Mouse (Mus musculus): ENCODE data around the gene Col19a1.

GRCm38 (mm10) chr1:24547574-24547973 is 39.7 kb downstream of the Col19a1 start:
- TF ChIP-seq CTCF (IDR thresholded peaks at IDR 0.05; ENCODE audit: borderline replicate concordance, insufficient read depth, low read depth, low read length) (no peak), POLR2A (IDR thresholded peaks at IDR 0.05; ENCODE audit: borderline replicate concordance, insufficient read depth, low read length) (no peak)
